Mouse (Mus musculus) spleen, adult 2 months (tissue): Measurements from ENCODE around the gene Med31.

ENCODE experiments used
- CTCF ChIP-seq: fragments of 200-500 bp; IDR thresholded peaks from 2 replicates; pipeline ENCODE4 v1.5.1; 2011; ENCODE audit warnings: mild to moderate bottlenecking, inconsistent platforms; ENCODE audit not compliant: insufficient read depth, insufficient read length, insufficient replicate concordance; ENCODE audit errors: extremely low read depth
- POLR2A ChIP-seq: fragments of 200-500 bp; IDR thresholded peaks from 2 replicates; pipeline ENCODE4 v1.6.1; 2011; ENCODE audit warnings: low read depth, low read length, inconsistent platforms

- no peak for TF ChIP-seq CTCF
- TF ChIP-seq POLR2A = no peak
Measured at GRCm38 (mm10) chr11:72205256-72205655, 10.1 kb downstream of the Med31 start.
